12 mouse cellular contexts compared by ENCODE assay signal in the genomic region with DNA sequence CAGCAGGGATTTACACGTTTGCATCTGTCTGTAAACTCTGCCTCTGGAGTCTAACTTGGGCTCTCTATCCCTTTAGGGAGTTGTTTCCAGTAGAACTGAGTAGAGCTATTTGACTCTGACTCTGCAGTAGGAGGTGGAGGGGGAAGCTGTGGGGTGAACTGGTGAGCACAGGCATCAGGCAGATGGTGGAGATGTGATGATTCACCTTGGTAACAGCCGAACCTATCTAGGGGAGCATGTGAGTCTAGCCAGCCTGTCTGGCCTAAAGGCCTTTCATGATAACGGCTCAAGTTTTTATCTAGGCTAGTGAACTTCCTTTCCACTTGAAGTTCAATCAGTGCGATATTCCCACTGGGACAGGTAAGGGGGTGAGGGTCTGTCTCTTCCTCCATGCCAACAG. TPM values are rescaled to one million over a fixed set of nuclear protein-coding genes. Genes with fewer than 3 reads are reported as not detected.
DNase-seq lines count a peak whose midpoint lies in the region; ATAC-seq lines count a peak whose summit lies in the region.
"Had no signal": no experiment of that assay in that cellular context is flagged by ENCODE, and none has a peak within 500 bp of the region (broad histone marks: within the 10 kb centered on the region; RNA-seq: fewer than 3 reads in every experiment).

No protein-coding gene starts in this region.

- peak; percentile 23 for DNase-seq in cerebellum, adult 11 months
- DNase-seq in cerebellum, postnatal 4 days (ENCODE audit: low spot score in 2 of 2) = no peak
- peak; percentile 44 to 55 for DNase-seq in right cerebral cortex, adult 2 months (ENCODE audit: low spot score in 2 of 2)
- DNase-seq in right cerebral cortex, postnatal 25 days = no peak
- DNase-seq in Muller cell, postnatal 12 days (ENCODE audit: inconsistent ontology term) = peak; percentile 58
- DNase-seq in layer of hippocampus, postnatal 10 days (ENCODE audit: low spot score in 2 of 2) = no peak
- DNase-seq in testis, postnatal 14 days (ENCODE audit: low spot score) = no peak
- DNase-seq: adrenal gland, postnatal 36 days; liver, postnatal 0 days had no signal

- ATAC-seq in megakaryocyte progenitor cell, adult 5-6 weeks (replicated peaks; ENCODE audit: poor library complexity) = peak; percentile 41
- ATAC-seq: intestine, embryonic 15.5 days; liver, postnatal 0 days had no signal

RNA-seq across cellular contexts. Expression of gene Bcl9l, which starts 34.7 kb away (rescaled TPM):
- total RNA-seq in megakaryocyte progenitor cell, adult 5-6 weeks (2015) = 4.3 and 4.5 TPM in 2 replicates
- total RNA-seq in megakaryocyte progenitor cell, adult 5-6 weeks (2017) = 1.6 and 1.8 TPM in 2 replicates
- total RNA-seq in layer of hippocampus, postnatal 10 days (2021) = 10 to 100 TPM; 91.2 to 97.7 TPM

RNA-seq across cellular contexts. Expression of gene Cxcr5, which starts 44.3 kb away (rescaled TPM):
- total RNA-seq in megakaryocyte progenitor cell, adult 5-6 weeks (2015) = not detected in 2 replicates
- total RNA-seq in megakaryocyte progenitor cell, adult 5-6 weeks (2017) = not detected in 2 replicates
- not detected for total RNA-seq in layer of hippocampus, postnatal 10 days (2021)
- total RNA-seq: adrenal gland, postnatal 36 days; left cerebral cortex, adult 2 months had no signal

Comparison
In these comparisons a context has a peak if more than half of its experiments do, and no peak if none do; other contexts are left out.
1. DNase-seq: peak in cerebellum, adult 11 months (single experiment), right cerebral cortex, adult 2 months (2 of 2) and Muller cell, postnatal 12 days (single experiment); none in cerebellum, postnatal 4 days (0 of 2), right cerebral cortex, postnatal 25 days (single experiment), layer of hippocampus, postnatal 10 days (0 of 2) and testis, postnatal 14 days (single experiment).
2. RNA of gene Bcl9l, which starts 34.7 kb away (total RNA-seq): 91.2 to 97.7 TPM in layer of hippocampus, postnatal 10 days; 1.6 to 4.5 TPM in megakaryocyte progenitor cell, adult 5-6 weeks; every median in the first group is over 10 times any median in the second.